Mouse (Mus musculus): ENCODE measurements around the gene Prpf40b. TPM values are rescaled to one million over a fixed set of nuclear protein-coding genes. Genes with fewer than 3 reads are reported as not detected.

Gene Prpf40b
- polyA plus RNA-seq, 1 experiment from 2014 or later, result 84.7 TPM

GRCm38 (mm10) chr15:99333676-99334065 is 38.8 kb downstream of the Prpf40b start:
- whole genome bisulfite sequencing, result 84% methylated on average over 3 of the region's 3 CpGs
- H3K36me3 ChIP-seq (replicated peaks; ENCODE audit: control insufficient read depth, insufficient read depth), result peaks cover 14% of the 10 kb centered on the region
- H3K9ac ChIP-seq, result no peak overlapping the region
- DNase-seq (ENCODE audit: low spot score) (no peak), ATAC-seq (ENCODE audit: low FRiP score) (no peak)
- no peaks in the 10 kb centered on the region for H3K9me3 ChIP-seq (ENCODE audit: control insufficient read depth, low read length)
- H3K4me1 ChIP-seq (replicated peaks; ENCODE audit: control insufficient read depth, insufficient read depth, low read length), result no peaks in the 10 kb centered on the region; the same call in 1 of the 2 replicates
- peak overlapping the region; percentile 56 for H3K27ac ChIP-seq
- no peak overlapping the region for H3K4me3 ChIP-seq (replicated peaks; ENCODE audit: low read length)
- no peak overlapping the region for H3K4me2 ChIP-seq (replicated peaks)
- no peaks in the 10 kb centered on the region for H3K27me3 ChIP-seq (ENCODE audit: control insufficient read depth, insufficient read depth, low read length)

DNA sequence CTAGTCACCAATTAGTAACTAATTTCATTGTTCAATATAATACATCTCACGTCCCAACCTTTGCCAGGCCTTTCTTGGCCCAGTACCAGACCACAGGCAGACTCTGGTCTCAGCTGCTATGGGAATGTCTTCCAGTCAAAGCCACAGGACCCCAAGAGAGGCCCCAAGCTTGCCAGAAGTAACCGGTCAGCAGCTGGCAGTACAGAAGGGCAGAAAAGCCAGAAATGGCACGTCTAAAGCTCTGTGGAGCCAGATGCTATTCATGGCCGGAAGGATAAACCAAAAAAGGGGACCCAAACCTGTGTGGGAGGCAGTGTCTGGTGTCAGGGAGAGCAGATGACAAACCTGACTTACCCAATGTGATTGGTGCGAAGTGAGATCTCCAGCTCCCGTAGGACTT is 39.6 kb downstream of the Prpf40b start:
- no peak overlapping the region for H3K9ac ChIP-seq
- H3K4me3 ChIP-seq (replicated peaks; ENCODE audit: low read length), result no peak overlapping the region
- H3K9me3 ChIP-seq (ENCODE audit: control insufficient read depth, low read length), result no peaks in the 10 kb centered on the region
- no peak overlapping the region for H3K4me2 ChIP-seq (replicated peaks)
- no peaks in the 10 kb centered on the region for H3K27me3 ChIP-seq (ENCODE audit: control insufficient read depth, insufficient read depth, low read length)
- H3K4me1 ChIP-seq (replicated peaks; ENCODE audit: control insufficient read depth, insufficient read depth, low read length), result no peaks in the 10 kb centered on the region; the same call in 1 of the 2 replicates
- DNase-seq (ENCODE audit: low spot score) (peak; percentile 45), ATAC-seq (ENCODE audit: low FRiP score) (no peak)
- H3K27ac ChIP-seq, result peak overlapping the region; percentile 49; the same call in 1 of the 2 replicates
- H3K36me3 ChIP-seq (replicated peaks; ENCODE audit: control insufficient read depth, insufficient read depth), result peaks cover 8% of the 10 kb centered on the region; the same call in 1 of the 2 replicates
- 69% methylated on average over 6 of the region's 6 CpGs for WGBS

- Histone ChIP-seq H3K4me3 (replicated peaks; ENCODE audit: low read length) (no peak overlapping the region), H3K9me3 (ENCODE audit: control insufficient read depth, low read length) (no peaks in the 10 kb centered on the region), H3K4me1 (replicated peaks; ENCODE audit: control insufficient read depth, insufficient read depth, low read length) (no peaks in the 10 kb centered on the region; the same call in 1 of the 2 replicates), H3K4me2 (replicated peaks) (no peak overlapping the region), H3K9ac (no peak overlapping the region), H3K27me3 (ENCODE audit: control insufficient read depth, insufficient read depth, low read length) (no peaks in the 10 kb centered on the region), H3K27ac (no peak overlapping the region), H3K36me3 (replicated peaks; ENCODE audit: control insufficient read depth, insufficient read depth) (0 out of 2 replicates have a peak, but pooled peaks cover 5% of the 10 kb centered on the region)
- 87% methylated on average over 8 of the region's 8 CpGs for WGBS
- DNase-seq (ENCODE audit: low spot score), result no peak
- ATAC-seq (ENCODE audit: low FRiP score), result no peak
Observed at GRCm38 (mm10) chr15:99335801-99336320, 41.0 kb downstream of the Prpf40b start.

- H3K27ac ChIP-seq, result no peak overlapping the region
- H3K4me3 ChIP-seq (replicated peaks; ENCODE audit: low read length), result no peak overlapping the region
- DNase-seq (ENCODE audit: low spot score) (no peak), ATAC-seq (ENCODE audit: low FRiP score) (no peak)
- no peaks in the 10 kb centered on the region for H3K9me3 ChIP-seq (ENCODE audit: control insufficient read depth, low read length)
- H3K36me3 ChIP-seq (replicated peaks; ENCODE audit: control insufficient read depth, insufficient read depth), result 0 out of 2 replicates have a peak, but pooled peaks cover 5% of the 10 kb centered on the region
- H3K9ac ChIP-seq, result no peak overlapping the region
- H3K4me1 ChIP-seq (replicated peaks; ENCODE audit: control insufficient read depth, insufficient read depth, low read length), result peaks cover 14% of the 10 kb centered on the region
- no peak overlapping the region for H3K4me2 ChIP-seq (replicated peaks)
- 92% methylated on average over 2 of the region's 2 CpGs for WGBS
- no peaks in the 10 kb centered on the region for H3K27me3 ChIP-seq (ENCODE audit: control insufficient read depth, insufficient read depth, low read length)
Observed at GRCm38 (mm10) chr15:99338916-99339315, 44.0 kb downstream of the Prpf40b start.

GRCm38 (mm10) chr15:99339669-99340068 is 44.8 kb downstream of the Prpf40b start:
- Histone ChIP-seq H3K27ac (no peak overlapping the region), H3K4me3 (replicated peaks; ENCODE audit: low read length) (no peak overlapping the region), H3K4me1 (replicated peaks; ENCODE audit: control insufficient read depth, insufficient read depth, low read length) (peaks cover 22% of the 10 kb centered on the region), H3K36me3 (replicated peaks; ENCODE audit: control insufficient read depth, insufficient read depth) (0 out of 2 replicates have a peak, but pooled peaks cover 2% of the 10 kb centered on the region), H3K9me3 (ENCODE audit: control insufficient read depth, low read length) (no peaks in the 10 kb centered on the region), H3K4me2 (replicated peaks) (no peak overlapping the region), H3K27me3 (ENCODE audit: control insufficient read depth, insufficient read depth, low read length) (no peaks in the 10 kb centered on the region), H3K9ac (no peak overlapping the region)
- ATAC-seq (ENCODE audit: low FRiP score) (no peak), DNase-seq (ENCODE audit: low spot score) (no peak)
- whole genome bisulfite sequencing, result 61% methylated on average over 6 of the region's 6 CpGs

- Histone ChIP-seq H3K27ac (no peak overlapping the region), H3K9me3 (ENCODE audit: control insufficient read depth, low read length) (no peaks in the 10 kb centered on the region), H3K27me3 (ENCODE audit: control insufficient read depth, insufficient read depth, low read length) (no peaks in the 10 kb centered on the region), H3K36me3 (replicated peaks; ENCODE audit: control insufficient read depth, insufficient read depth) (no peaks in the 10 kb centered on the region), H3K9ac (no peak overlapping the region), H3K4me1 (replicated peaks; ENCODE audit: control insufficient read depth, insufficient read depth, low read length) (peaks cover 24% of the 10 kb centered on the region), H3K4me2 (replicated peaks) (no peak overlapping the region), H3K4me3 (replicated peaks; ENCODE audit: low read length) (no peak overlapping the region)
- 92% methylated on average over 3 of the region's 3 CpGs for WGBS
- DNase-seq (ENCODE audit: low spot score) (no peak), ATAC-seq (ENCODE audit: low FRiP score) (no peak)
Observed at GRCm38 (mm10) chr15:99341102-99341501, 46.2 kb downstream of the Prpf40b start.

DNA sequence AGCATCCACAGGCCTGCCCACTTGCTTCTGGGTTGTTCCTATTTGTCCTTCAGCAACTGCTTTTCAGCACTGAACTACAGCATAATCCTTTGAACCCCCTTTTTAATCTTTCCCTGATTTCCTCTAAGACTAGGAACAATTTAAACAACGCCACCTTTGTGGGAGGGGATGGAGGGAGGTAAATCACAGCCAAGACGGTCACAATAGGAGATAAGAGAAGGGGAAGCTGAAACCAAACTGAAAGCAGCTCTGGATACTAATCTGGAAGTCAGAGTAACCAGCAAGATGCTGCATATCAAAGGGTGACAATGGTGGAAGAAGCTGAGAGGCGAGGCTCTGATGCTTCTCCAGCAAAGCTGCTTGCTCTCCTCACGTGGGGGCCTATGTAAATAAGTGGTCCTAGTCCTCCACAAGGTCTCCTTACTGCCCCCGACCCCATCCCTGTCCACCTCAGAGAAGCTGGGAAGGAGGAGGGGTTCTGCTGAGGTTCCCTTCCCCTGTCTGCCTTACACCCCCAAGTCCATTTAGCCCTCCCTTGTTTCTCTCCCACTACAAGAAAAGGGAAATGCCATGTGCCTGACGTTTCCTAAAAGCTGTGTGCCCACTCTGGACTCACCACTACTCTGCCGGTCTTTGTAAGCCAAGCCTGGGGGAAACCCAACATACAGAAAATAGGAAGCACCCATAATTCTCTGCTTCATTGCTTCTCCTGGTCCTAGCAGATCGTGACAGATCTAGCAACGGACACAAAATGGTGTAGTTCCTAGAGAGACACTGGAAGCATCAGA is 47.5 kb downstream of the Prpf40b start:
- H3K4me1 ChIP-seq (replicated peaks; ENCODE audit: control insufficient read depth, insufficient read depth, low read length), result peaks cover 24% of the 10 kb centered on the region
- H3K9me3 ChIP-seq (ENCODE audit: control insufficient read depth, low read length), result no peaks in the 10 kb centered on the region
- no peak overlapping the region for H3K9ac ChIP-seq
- peak overlapping the region; percentile 48 for H3K27ac ChIP-seq
- no peaks in the 10 kb centered on the region for H3K27me3 ChIP-seq (ENCODE audit: control insufficient read depth, insufficient read depth, low read length)
- H3K4me3 ChIP-seq (replicated peaks; ENCODE audit: low read length), result no peak overlapping the region
- no peak for DNase-seq (ENCODE audit: low spot score)
- 61% methylated on average over 9 of the region's 9 CpGs for WGBS
- no peaks in the 10 kb centered on the region for H3K36me3 ChIP-seq (replicated peaks; ENCODE audit: control insufficient read depth, insufficient read depth)
- ATAC-seq (ENCODE audit: low FRiP score), result no peak
- H3K4me2 ChIP-seq (replicated peaks), result no peak overlapping the region

DNA sequence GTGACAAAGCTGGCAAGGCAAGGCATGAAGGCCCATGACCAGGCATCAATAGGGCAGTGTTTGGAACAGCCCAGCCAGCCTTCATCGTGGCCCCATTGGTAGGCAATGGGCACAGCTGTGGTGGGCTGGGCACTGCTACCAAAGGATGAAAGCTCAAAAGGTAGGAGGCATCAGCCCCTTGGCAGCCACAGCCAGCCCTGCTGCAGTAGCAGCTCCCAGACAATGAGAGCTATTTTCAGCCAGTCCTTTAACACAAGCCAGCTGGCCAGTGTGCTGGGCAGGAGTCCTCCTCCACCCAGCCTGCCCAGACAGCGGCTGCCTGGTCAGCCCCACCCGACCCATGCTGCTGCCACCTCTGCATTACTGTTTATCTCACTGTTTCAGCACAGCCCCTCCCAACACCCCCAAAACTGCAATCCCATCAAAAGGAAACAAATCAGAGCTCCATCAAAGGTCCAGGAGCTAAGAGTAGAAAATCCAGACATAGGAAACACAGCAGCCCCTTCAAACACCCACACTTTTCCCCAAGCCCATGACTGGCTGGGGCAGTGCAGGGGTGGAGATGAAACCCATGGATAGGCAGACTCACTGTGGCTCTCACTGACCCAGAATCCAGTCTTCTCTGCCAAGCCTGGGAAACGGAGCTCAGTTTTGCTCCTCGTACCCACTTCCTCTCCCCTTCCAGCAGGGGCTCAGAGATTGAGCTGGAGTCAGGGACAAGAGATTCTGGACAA is 48.7 kb downstream of the Prpf40b start:
- peak overlapping the region; percentile 71 for H3K27ac ChIP-seq
- H3K36me3 ChIP-seq (replicated peaks; ENCODE audit: control insufficient read depth, insufficient read depth), result no peaks in the 10 kb centered on the region
- H3K4me1 ChIP-seq (replicated peaks; ENCODE audit: control insufficient read depth, insufficient read depth, low read length), result peaks cover 24% of the 10 kb centered on the region
- no peaks in the 10 kb centered on the region for H3K9me3 ChIP-seq (ENCODE audit: control insufficient read depth, low read length)
- H3K9ac ChIP-seq, result no peak overlapping the region
- 51% methylated on average over 5 of the region's 5 CpGs for WGBS
- no peaks in the 10 kb centered on the region for H3K27me3 ChIP-seq (ENCODE audit: control insufficient read depth, insufficient read depth, low read length)
- DNase-seq (ENCODE audit: low spot score) (peak; percentile 40), ATAC-seq (ENCODE audit: low FRiP score) (peak; percentile 78)
- no peak overlapping the region for H3K4me2 ChIP-seq (replicated peaks)
- no peak overlapping the region for H3K4me3 ChIP-seq (replicated peaks; ENCODE audit: low read length)

DNA sequence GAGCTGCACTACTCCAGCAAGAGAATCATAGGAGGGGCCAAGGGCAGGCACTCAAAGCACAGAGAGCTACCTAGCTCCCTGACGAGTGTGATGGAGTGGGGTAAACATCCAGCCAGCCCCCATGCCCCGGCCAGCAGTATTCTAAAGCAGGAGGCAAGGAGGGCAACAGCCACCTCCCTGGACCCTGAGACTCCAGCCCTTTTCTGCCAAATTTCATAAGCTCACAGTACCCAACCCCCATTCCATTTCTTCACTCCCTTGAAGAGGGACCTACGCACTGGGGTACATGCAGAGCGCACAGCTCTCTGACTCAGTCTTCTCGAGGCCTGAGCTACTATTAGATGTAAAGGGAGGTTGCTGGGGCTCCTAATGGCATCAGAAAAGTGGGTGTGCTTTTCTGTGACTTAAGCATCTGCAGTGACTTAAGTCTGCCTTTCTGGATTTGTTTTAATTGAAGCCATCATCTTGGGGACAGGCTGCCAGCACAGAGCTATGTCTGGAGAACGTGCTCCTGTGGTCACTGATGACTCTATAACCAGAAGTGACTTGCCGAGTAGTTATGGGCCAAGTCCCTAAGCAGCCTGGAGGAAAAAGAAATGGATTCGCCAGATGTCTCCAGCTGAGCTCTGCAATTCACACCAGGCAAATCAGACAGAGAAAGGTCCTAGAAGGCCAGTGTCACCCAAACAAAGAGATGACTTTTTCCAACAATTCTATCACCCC is 49.4 kb downstream of the Prpf40b start:
- Histone ChIP-seq H3K4me1 (replicated peaks; ENCODE audit: control insufficient read depth, insufficient read depth, low read length) (peaks cover 24% of the 10 kb centered on the region), H3K36me3 (replicated peaks; ENCODE audit: control insufficient read depth, insufficient read depth) (no peaks in the 10 kb centered on the region), H3K9ac (no peak overlapping the region), H3K27me3 (ENCODE audit: control insufficient read depth, insufficient read depth, low read length) (no peaks in the 10 kb centered on the region), H3K4me3 (replicated peaks; ENCODE audit: low read length) (no peak overlapping the region), H3K4me2 (replicated peaks) (no peak overlapping the region), H3K9me3 (ENCODE audit: control insufficient read depth, low read length) (no peaks in the 10 kb centered on the region), H3K27ac (peak overlapping the region; percentile 71)
- DNase-seq (ENCODE audit: low spot score) (no peak), ATAC-seq (ENCODE audit: low FRiP score) (no peak)
- 72% methylated on average over 8 of the region's 8 CpGs for WGBS
